Mouse (Mus musculus) natural killer cell, adult 2 months (primary cell): ENCODE measurements around the gene Txnrd1.

Source experiments
- DNase-seq, 2 experiments: peaks; one replicate each; pipeline ENCODE4 v3.0.0; 2022; ENCODE audit warnings: low spot score in 2 of 2

The Txnrd1 gene

GRCm38 (mm10) chr10:82913772-82914171 lies 80.0 kb downstream of the Txnrd1 start:
- DNase-seq, result no peak

- DNase-seq, result no peak
These were observed 84.9 kb downstream of the Txnrd1 start for GRCm38 (mm10) chr10:82918675-82919074.

- DNase-seq, result no peak
These were observed 85.7 kb downstream of the Txnrd1 start for GRCm38 (mm10) chr10:82919404-82919980.

GRCm38 (mm10) chr10:82923547-82923946 lies 89.8 kb downstream of the Txnrd1 start:
- no peak for DNase-seq

GRCm38 (mm10) chr10:82924750-82925149 lies 91.0 kb downstream of the Txnrd1 start:
- DNase-seq, result no peak

- DNase-seq, result no peak
These were observed 91.9 kb downstream of the Txnrd1 start for GRCm38 (mm10) chr10:82925624-82926023.

- peak in 1 of 2 experiments; percentile 41 for DNase-seq
These were observed 101.4 kb downstream of the Txnrd1 start for GRCm38 (mm10) chr10:82935018-82935633.

- DNase-seq, result no peak
These were observed 102.0 kb downstream of the Txnrd1 start for GRCm38 (mm10) chr10:82935774-82936173.
